Mouse (Mus musculus) heart, adult 11 months (tissue): ENCODE data around the gene Lsm11.
A peak's percentile ranks its signal among the peaks of the same experiment; 100 is the strongest.

ENCODE experiments used
- DNase-seq: peaks from one replicate; pipeline ENCODE4 v3.0.0; 2022

Lsm11 gene

DNA sequence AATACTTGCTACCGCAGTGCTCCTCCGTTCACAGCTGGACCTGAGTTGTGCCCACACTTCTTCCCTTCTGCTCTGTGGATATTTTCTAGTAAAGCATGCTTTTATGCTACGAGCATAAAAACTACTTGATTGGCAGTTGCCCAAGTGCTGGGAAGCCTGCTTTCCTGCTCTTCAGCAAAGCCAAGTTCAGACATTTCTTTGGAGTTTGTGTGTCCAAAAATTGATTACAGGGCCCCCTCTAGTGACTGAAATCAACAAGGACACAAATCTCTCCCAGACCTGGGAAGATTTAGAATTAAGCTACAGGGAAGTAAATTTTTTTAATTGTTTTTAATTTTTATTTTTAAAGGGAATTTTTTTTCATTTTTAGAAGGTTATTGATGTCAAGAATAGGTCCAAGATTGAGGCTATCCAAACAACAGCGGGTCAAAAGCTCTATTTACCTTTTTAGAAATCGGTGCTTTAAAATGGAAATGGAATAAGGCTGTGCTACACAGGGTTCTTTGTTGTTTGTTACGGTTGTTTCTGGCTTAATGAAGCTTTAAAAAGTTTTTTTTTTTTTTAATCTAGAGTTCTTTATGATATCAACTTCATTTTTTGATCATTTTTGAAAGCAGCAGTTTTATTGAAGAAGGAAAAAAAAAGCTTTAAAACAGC lies 63.6 kb downstream of the Lsm11 start:
- peak; percentile 86 for DNase-seq

DNA sequence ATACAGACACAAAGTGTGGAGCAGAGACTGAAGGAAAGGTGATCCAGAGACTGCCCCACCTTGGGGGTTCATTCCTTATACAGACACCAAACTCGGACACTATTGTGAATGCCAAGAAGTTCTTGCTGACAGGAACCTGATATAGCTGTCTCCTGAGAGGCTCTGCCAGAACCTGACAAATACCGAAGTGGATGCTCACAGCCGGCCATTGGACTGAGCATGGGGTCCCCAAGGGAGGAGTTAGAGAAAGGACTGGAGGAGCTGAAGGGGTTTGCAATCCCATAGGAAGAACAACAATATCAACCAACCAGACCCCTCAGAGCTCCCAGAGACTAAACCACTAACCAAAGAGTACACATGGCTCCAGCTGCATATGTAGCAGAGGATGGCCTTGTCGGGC lies 65.4 kb downstream of the Lsm11 start:
- DNase-seq, result peak; percentile 88
